Mouse (Mus musculus): ENCODE measurements around the gene Zzef1. TPM values are rescaled to one million over a fixed set of nuclear protein-coding genes. Genes with fewer than 3 reads are reported as not detected.

Zzef1 gene
- total and polyA plus RNA-seq, 3 experiments: 10.5 to 20.8 (median 16.8) TPM

DNA sequence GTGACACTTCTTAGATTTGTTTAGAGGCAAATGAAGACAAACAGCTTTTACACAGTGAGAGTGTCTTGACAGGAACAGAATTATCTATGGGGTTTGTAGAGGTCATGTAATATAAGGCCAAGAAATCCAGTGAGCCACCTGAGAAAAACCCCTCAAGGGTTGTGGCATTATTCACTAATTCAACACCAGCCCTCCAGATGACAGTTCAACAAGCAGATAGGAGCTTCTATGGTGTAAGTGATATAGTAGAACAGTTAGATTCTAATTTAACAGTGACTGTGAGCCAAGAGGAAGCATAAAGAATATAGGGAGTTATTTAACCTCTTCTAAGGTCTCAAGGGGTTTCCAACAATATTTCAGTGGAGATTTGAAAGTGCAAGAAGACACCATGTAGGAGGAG lies 2.1 kb downstream of the Zzef1 start:
- Histone ChIP-seq H3K4me1 (ENCODE audit: control insufficient read depth in 1 of 2, insufficient read depth in 2 of 2) (peaks cover 0 to 40% of the 10 kb centered on the region in 2 experiments; a peak in 2 of 4 replicates), H3K4me3 (replicated peaks in 1 of 3; ENCODE audit: low read depth in 2 of 3, low read length in 2 of 3, poor library complexity in 1 of 3) (no peak overlapping the region), H3K27ac (ENCODE audit: insufficient read depth, low read depth) (no peak overlapping the region), H3K36me3 (replicated peaks in 1 of 2; ENCODE audit: control insufficient read depth in 1 of 2, insufficient read depth in 1 of 2, low read length in 1 of 2) (peaks cover 4 to 26% of the 10 kb centered on the region in 2 experiments), H3K79me2 (replicated peaks; ENCODE audit: control insufficient read depth, extremely low read depth, insufficient read depth, poor library complexity, severe bottlenecking) (peaks cover 22% of the 10 kb centered on the region), H3K9me3 (replicated peaks; ENCODE audit: low read length) (no peaks in the 10 kb centered on the region), H3K9ac (ENCODE audit: insufficient read depth, low read depth) (no peak overlapping the region), H3K4me2 (ENCODE audit: insufficient read depth, low read depth, poor library complexity, severe bottlenecking) (no peak overlapping the region), H3K27me3 (replicated peaks) (no peaks in the 10 kb centered on the region)
- in situ Hi-C loops (cut with MboI; ENCODE audit: low pct_ligation_motif_present, low pct_unique_long_range_greater_than_20kb, low sequenced_read_pairs): no loop called here
- dilution Hi-C loops (cut with MboI; ENCODE audit: extremely low pct_ligation_motif_present, extremely low pct_unique_long_range_greater_than_20kb, low sequenced_read_pairs): no loop called here
- DNase-seq (ENCODE audit: extremely low read depth): no peak
- TF ChIP-seq POLR2A (IDR thresholded peaks at IDR 0.05; ENCODE audit: low read depth, low read length): no peak
- TF ChIP-seq MXI1 (IDR thresholded peaks at IDR 0.05; ENCODE audit: low read depth, low read length): no peak
- no peak for TF ChIP-seq CTCF (conservative IDR thresholded peaks at IDR 0.05 in 1 of 2, IDR thresholded peaks at IDR 0.05 in 1 of 2; ENCODE audit: low read depth in 2 of 2, low read length in 2 of 2)
- no peak for TF ChIP-seq JUND (conservative IDR thresholded peaks at IDR 0.05; ENCODE audit: low read depth, low read length)
- no peak for TF ChIP-seq IRF4 (IDR thresholded peaks at IDR 0.05; ENCODE audit: low read depth, low read length)
- no peak for TF ChIP-seq TBP (conservative IDR thresholded peaks at IDR 0.05; ENCODE audit: low read depth, low read length)
- TF ChIP-seq ETS1 (conservative IDR thresholded peaks at IDR 0.05; ENCODE audit: low read depth, low read length): no peak
- no peak for TF ChIP-seq SIN3A (IDR thresholded peaks at IDR 0.05; ENCODE audit: low read length)
- no peak for TF ChIP-seq EP300 (IDR thresholded peaks at IDR 0.05; ENCODE audit: low read length)
- no peak for TF ChIP-seq MAX (IDR thresholded peaks at IDR 0.05; ENCODE audit: low read length)
- no peak for TF ChIP-seq UBTF (IDR thresholded peaks at IDR 0.05; ENCODE audit: low read depth, low read length)
- no peak for TF ChIP-seq ZMIZ1 (IDR thresholded peaks at IDR 0.05; ENCODE audit: low read depth, low read length)
- TF ChIP-seq ZC3H11A (IDR thresholded peaks at IDR 0.05; ENCODE audit: low read depth, low read length): no peak
- no peak for TF ChIP-seq CHD1 (IDR thresholded peaks at IDR 0.05; ENCODE audit: low read depth, low read length)
- no peak for TF ChIP-seq PAX5 (IDR thresholded peaks at IDR 0.05; ENCODE audit: low read length)
- TF ChIP-seq RAD21 (IDR thresholded peaks at IDR 0.05; ENCODE audit: low read depth, low read length): no peak
- no peak for TF ChIP-seq ELF1 (IDR thresholded peaks at IDR 0.05; ENCODE audit: low read depth, low read length)

DNA sequence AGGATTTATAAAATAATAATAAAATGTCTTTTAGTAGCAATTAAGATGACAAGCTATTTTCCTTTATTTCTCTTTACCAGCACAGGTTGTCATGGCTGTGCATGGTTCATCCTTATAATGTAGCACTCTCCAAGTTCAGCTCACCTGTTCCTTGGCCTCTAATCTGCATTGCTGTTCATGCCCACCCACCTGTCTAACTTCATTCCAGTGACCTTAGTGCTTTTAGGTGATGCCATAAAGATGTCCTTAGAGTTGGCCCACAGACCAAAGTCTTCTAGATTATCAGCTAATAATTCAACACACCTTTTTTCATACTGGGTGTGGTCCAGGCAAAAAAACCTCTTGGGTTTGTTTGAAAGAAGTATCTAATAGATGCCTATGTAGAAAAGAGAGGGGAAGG lies 5.2 kb downstream of the Zzef1 start:
- Histone ChIP-seq H3K9me3 (replicated peaks; ENCODE audit: low read length) (no peaks in the 10 kb centered on the region), H3K4me1 (ENCODE audit: control insufficient read depth in 1 of 2, insufficient read depth in 2 of 2) (peaks cover 0 to 28% of the 10 kb centered on the region in 2 experiments; a peak in 2 of 4 replicates), H3K9ac (ENCODE audit: insufficient read depth, low read depth) (no peak overlapping the region), H3K27ac (ENCODE audit: insufficient read depth, low read depth) (no peak overlapping the region), H3K27me3 (replicated peaks) (no peaks in the 10 kb centered on the region), H3K36me3 (replicated peaks in 1 of 2; ENCODE audit: control insufficient read depth in 1 of 2, insufficient read depth in 1 of 2, low read length in 1 of 2) (peaks cover 4 to 41% of the 10 kb centered on the region in 2 experiments), H3K79me2 (replicated peaks; ENCODE audit: control insufficient read depth, extremely low read depth, insufficient read depth, poor library complexity, severe bottlenecking) (peaks cover 34% of the 10 kb centered on the region), H3K4me2 (ENCODE audit: insufficient read depth, low read depth, poor library complexity, severe bottlenecking) (no peak overlapping the region), H3K4me3 (replicated peaks in 1 of 3; ENCODE audit: low read depth in 2 of 3, low read length in 2 of 3, poor library complexity in 1 of 3) (no peak overlapping the region)
- dilution Hi-C loops (cut with MboI; ENCODE audit: extremely low pct_ligation_motif_present, extremely low pct_unique_long_range_greater_than_20kb, low sequenced_read_pairs) (no loop called here), in situ Hi-C loops (cut with MboI; ENCODE audit: low pct_ligation_motif_present, low pct_unique_long_range_greater_than_20kb, low sequenced_read_pairs) (no loop called here)
- no peak for DNase-seq (ENCODE audit: extremely low read depth)
- TF ChIP-seq USF2 (conservative IDR thresholded peaks at IDR 0.05; ENCODE audit: low read depth, low read length) (no peak), EP300 (IDR thresholded peaks at IDR 0.05; ENCODE audit: low read length) (no peak), CHD2 (IDR thresholded peaks at IDR 0.05; ENCODE audit: low read length) (no peak), ZC3H11A (IDR thresholded peaks at IDR 0.05; ENCODE audit: low read depth, low read length) (no peak), UBTF (IDR thresholded peaks at IDR 0.05; ENCODE audit: low read depth, low read length) (no peak), POLR2A (IDR thresholded peaks at IDR 0.05; ENCODE audit: low read depth, low read length) (no peak), POLR2AphosphoS2 (IDR thresholded peaks at IDR 0.05; ENCODE audit: low read depth, low read length) (no peak), RCOR1 (conservative IDR thresholded peaks at IDR 0.05; ENCODE audit: low read depth, low read length) (no peak), SIN3A (IDR thresholded peaks at IDR 0.05; ENCODE audit: low read length) (no peak), E2F4 (IDR thresholded peaks at IDR 0.05; ENCODE audit: insufficient replicate concordance, low read depth, low read length) (no peak), MYC (IDR thresholded peaks at IDR 0.05; ENCODE audit: low read depth, low read length) (no peak), IRF4 (IDR thresholded peaks at IDR 0.05; ENCODE audit: low read depth, low read length) (no peak), ZMIZ1 (IDR thresholded peaks at IDR 0.05; ENCODE audit: low read depth, low read length) (no peak), MXI1 (IDR thresholded peaks at IDR 0.05; ENCODE audit: low read depth, low read length) (no peak), JUND (conservative IDR thresholded peaks at IDR 0.05; ENCODE audit: low read depth, low read length) (no peak), GABPA (IDR thresholded peaks at IDR 0.05; ENCODE audit: insufficient replicate concordance, low read depth, low read length) (no peak), RAD21 (IDR thresholded peaks at IDR 0.05; ENCODE audit: low read depth, low read length) (no peak)

All from CH12.LX (cell line).